ENCODE assay signal across 8 mouse cellular contexts in the genomic region with DNA sequence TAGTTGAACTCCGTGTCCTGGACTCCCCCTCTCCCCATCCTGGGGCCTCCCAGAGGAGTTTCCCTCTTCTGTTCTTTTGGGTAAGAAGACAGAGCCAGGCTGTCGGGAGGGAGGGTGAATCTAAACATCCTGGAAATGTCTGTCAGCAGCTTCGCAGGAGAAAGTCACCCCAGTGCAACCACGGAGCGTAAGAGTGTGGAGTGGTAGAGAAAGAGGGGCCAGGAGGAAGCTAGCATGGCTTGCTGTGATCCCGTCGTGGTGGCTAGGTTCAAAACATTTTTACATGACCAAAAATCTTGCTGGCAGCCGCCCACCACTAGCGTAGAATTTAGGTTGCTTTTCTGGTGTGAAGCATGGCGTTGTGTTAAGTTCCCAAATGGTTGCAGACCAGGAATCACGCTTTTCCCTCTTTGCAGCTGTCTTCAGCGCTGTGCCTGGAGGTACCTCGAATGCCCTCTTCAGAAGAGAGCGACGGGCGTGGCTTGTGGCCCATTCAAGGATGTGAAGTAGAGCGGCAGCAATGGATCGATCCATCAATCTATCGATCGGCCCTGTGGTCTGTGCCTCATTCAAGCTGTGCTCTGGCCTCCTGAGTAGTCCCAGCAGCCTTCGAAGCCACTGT. TPM values are rescaled to one million over a fixed set of nuclear protein-coding genes. Genes with fewer than 3 reads are reported as not detected.
DNase-seq lines count a peak whose midpoint lies in the region; ATAC-seq and TF ChIP-seq lines count a peak whose summit lies in the region.

No protein-coding gene starts in this region.

- peak; percentile 48 for DNase-seq in cerebellum, adult 9-11 months
- DNase-seq in cerebellum, adult 11-12 months: no peak
- DNase-seq in CD4-positive, CD25-positive, alpha-beta regulatory T cell, adult 2 months (ENCODE audit: low read depth, low spot score): peak; percentile 79
- peak; percentile 86 for DNase-seq in embryonic facial prominence, embryonic 14.5 days (ENCODE audit: low spot score)
- DNase-seq in hindbrain, embryonic 10.5 days (ENCODE audit: low spot score): peak; percentile 81
- DNase-seq in limb, embryonic 10.5 days (ENCODE audit: low spot score): peak; percentile 77
- peak; percentile 74 for DNase-seq in midbrain, embryonic 14.5 days

- no peak; the same call in 1 of the 2 replicates for TF ChIP-seq POLR2A in testis, adult 2 months (IDR thresholded peaks at IDR 0.05; ENCODE audit: control insufficient read depth, low read depth, low read length)

- peak overlapping the region; percentile 25 for H3K4me3 ChIP-seq in embryonic facial prominence, embryonic 14.5 days (ENCODE audit: low read depth, low read length)
- H3K4me3 ChIP-seq in hindbrain, embryonic 10.5 days: peak overlapping the region; percentile 45
- H3K4me3 ChIP-seq in limb, embryonic 10.5 days: peak overlapping the region; percentile 38
- H3K4me3 ChIP-seq in midbrain, embryonic 14.5 days (replicated peaks; ENCODE audit: low read depth, low read length): peak overlapping the region; percentile 19
- H3K4me3 ChIP-seq in testis, adult 2 months (ENCODE audit: control insufficient read depth, low read depth, low read length): peak overlapping the region; percentile 41

- peak overlapping the region; percentile 50 for H3K9ac ChIP-seq in embryonic facial prominence, embryonic 14.5 days (ENCODE audit: low read depth, low read length)
- peak overlapping the region; percentile 51 for H3K9ac ChIP-seq in midbrain, embryonic 14.5 days (replicated peaks; ENCODE audit: low read length)

- peaks cover 32% of the 10 kb centered on the region for H3K36me3 ChIP-seq in embryonic facial prominence, embryonic 14.5 days (ENCODE audit: control insufficient read depth, insufficient read depth, low read length)
- H3K36me3 ChIP-seq in hindbrain, embryonic 10.5 days: peaks cover 41% of the 10 kb centered on the region
- H3K36me3 ChIP-seq in limb, embryonic 10.5 days: peaks cover 43% of the 10 kb centered on the region
- peaks cover 31% of the 10 kb centered on the region for H3K36me3 ChIP-seq in midbrain, embryonic 14.5 days (ENCODE audit: control insufficient read depth, insufficient read depth, low read length)
- H3K36me3 ChIP-seq in testis, adult 2 months (ENCODE audit: control insufficient read depth, insufficient read depth, low read length): no peaks in the 10 kb centered on the region

- no peaks in the 10 kb centered on the region for H3K27me3 ChIP-seq in embryonic facial prominence, embryonic 14.5 days (replicated peaks; ENCODE audit: control insufficient read depth, insufficient read depth, low read length)
- 0 out of 2 replicates have a peak, but pooled peaks cover 4% of the 10 kb centered on the region for H3K27me3 ChIP-seq in hindbrain, embryonic 10.5 days (ENCODE audit: insufficient read depth, poor library complexity, severe bottlenecking)
- H3K27me3 ChIP-seq in limb, embryonic 10.5 days (ENCODE audit: low read depth, poor library complexity, severe bottlenecking): no peaks in the 10 kb centered on the region
- no peaks in the 10 kb centered on the region for H3K27me3 ChIP-seq in midbrain, embryonic 14.5 days (ENCODE audit: control insufficient read depth, insufficient read depth, low read length)
- no peaks in the 10 kb centered on the region for H3K27me3 ChIP-seq in testis, adult 2 months (ENCODE audit: control insufficient read depth, insufficient read depth, low read length)

- H3K4me2 ChIP-seq in embryonic facial prominence, embryonic 14.5 days (ENCODE audit: low read depth, low read length): peak overlapping the region; percentile 58
- H3K4me2 ChIP-seq in midbrain, embryonic 14.5 days (ENCODE audit: low read length): peak overlapping the region; percentile 48

- TF ChIP-seq CTCF in testis, adult 2 months (IDR thresholded peaks at IDR 0.05; ENCODE audit: control insufficient read depth, insufficient read depth, insufficient replicate concordance, low read depth, low read length): no peak

- 3% methylated on average over 21 of the region's 21 CpGs for WGBS in embryonic facial prominence, embryonic 14.5 days
- 2% methylated on average over 21 of the region's 21 CpGs for WGBS in hindbrain, embryonic 10.5 days
- 3% methylated on average over 21 of the region's 21 CpGs for WGBS in limb, embryonic 10.5 days
- 2% methylated on average over 21 of the region's 21 CpGs for WGBS in midbrain, embryonic 14.5 days

- H3K9me3 ChIP-seq in embryonic facial prominence, embryonic 14.5 days (ENCODE audit: control insufficient read depth, low read length): no peaks in the 10 kb centered on the region
- H3K9me3 ChIP-seq in hindbrain, embryonic 10.5 days: no peaks in the 10 kb centered on the region
- no peaks in the 10 kb centered on the region for H3K9me3 ChIP-seq in limb, embryonic 10.5 days (replicated peaks)
- H3K9me3 ChIP-seq in midbrain, embryonic 14.5 days (ENCODE audit: control insufficient read depth, low read length): no peaks in the 10 kb centered on the region

- peak; percentile 23; the same call in 1 of the 2 replicates for ATAC-seq in embryonic facial prominence, embryonic 14.5 days (ENCODE audit: low read depth)
- ATAC-seq in midbrain, embryonic 14.5 days (ENCODE audit: low FRiP score, low TSS enrichment): no peak

- H3K27ac ChIP-seq in embryonic facial prominence, embryonic 14.5 days (replicated peaks; ENCODE audit: low read depth, low read length): peak overlapping the region; percentile 78
- H3K27ac ChIP-seq in hindbrain, embryonic 10.5 days: peak overlapping the region; percentile 90
- peak overlapping the region; percentile 87 for H3K27ac ChIP-seq in limb, embryonic 10.5 days
- peak overlapping the region; percentile 90 for H3K27ac ChIP-seq in midbrain, embryonic 14.5 days (replicated peaks; ENCODE audit: low read depth, low read length)
- H3K27ac ChIP-seq in testis, adult 2 months (ENCODE audit: control insufficient read depth, insufficient read depth, low read depth, low read length): peak overlapping the region; percentile 71

- peaks cover 22% of the 10 kb centered on the region for H3K4me1 ChIP-seq in embryonic facial prominence, embryonic 14.5 days (ENCODE audit: control insufficient read depth, insufficient read depth, low read length)
- H3K4me1 ChIP-seq in hindbrain, embryonic 10.5 days (replicated peaks): peaks cover 39% of the 10 kb centered on the region
- peaks cover 43% of the 10 kb centered on the region for H3K4me1 ChIP-seq in limb, embryonic 10.5 days
- peaks cover 17% of the 10 kb centered on the region for H3K4me1 ChIP-seq in midbrain, embryonic 14.5 days (ENCODE audit: control insufficient read depth, insufficient read depth, low read length)
- peaks cover 14% of the 10 kb centered on the region for H3K4me1 ChIP-seq in testis, adult 2 months (ENCODE audit: control insufficient read depth, insufficient read depth, low read length)

RNA-seq across cellular contexts. Expression of gene Plekho1, which starts 9.7 kb away (rescaled TPM):
- polyA plus RNA-seq in embryonic facial prominence, embryonic 14.5 days (2014; fragmentation: Nextera tagmentation; extraction: Ambion mirVana): 40.5 and 43.2 TPM in 2 replicates
- polyA plus RNA-seq in hindbrain, embryonic 10.5 days (2016; fragmentation: Nextera tagmentation; extraction: Ambion mirVana): 75.0 and 83.5 TPM in 2 replicates
- 77.7 and 81.9 TPM in 2 replicates for polyA plus RNA-seq in limb, embryonic 10.5 days (2016; fragmentation: Nextera tagmentation; extraction: Ambion mirVana)
- 63.5 and 70.6 TPM in 2 replicates for polyA plus RNA-seq in midbrain, embryonic 14.5 days (2014; fragmentation: Nextera tagmentation; extraction: Ambion mirVana)
- 43.8 and 55.7 TPM in 2 replicates for polyA plus RNA-seq in testis, adult 2 months (2012; rRNA removed)

RNA-seq across cellular contexts. Expression of gene Anp32e, which starts 57.1 kb away (rescaled TPM):
- 62.6 and 64.2 TPM in 2 replicates for polyA plus RNA-seq in embryonic facial prominence, embryonic 14.5 days (2014; fragmentation: Nextera tagmentation; extraction: Ambion mirVana)
- polyA plus RNA-seq in hindbrain, embryonic 10.5 days (2016; fragmentation: Nextera tagmentation; extraction: Ambion mirVana): 266 and 352 TPM in 2 replicates
- 344 and 367 TPM in 2 replicates for polyA plus RNA-seq in limb, embryonic 10.5 days (2016; fragmentation: Nextera tagmentation; extraction: Ambion mirVana)
- 45.4 and 50.1 TPM in 2 replicates for polyA plus RNA-seq in midbrain, embryonic 14.5 days (2014; fragmentation: Nextera tagmentation; extraction: Ambion mirVana)
- 4.4 and 6.0 TPM in 2 replicates for polyA plus RNA-seq in testis, adult 2 months (2012; rRNA removed)
